Mouse (Mus musculus) inflammation-experienced regulatory T-cells, adult 16 weeks (primary cell): ENCODE measurements around the gene Plcb1. TPM values are rescaled to one million over a fixed set of nuclear protein-coding genes. Genes with fewer than 3 reads are reported as not detected.

Experiments used
- polyA plus RNA-seq: library from polyadenylated mRNA; unstranded; fragments of 100-300 nt; shearing (Covaris generic); gene quantifications from one replicate; pipeline ENCODE4 v1.2.1, GENCODE M21; 2017

Plcb1 gene
- not detected for polyA plus RNA-seq

GRCm38 (mm10) chr2:134785970-134786855, at the start of gene Plcb1:
Gene Plcb1 (plus strand): TSS chr2:134786067.

Other genes starting within 250 kb of the Plcb1 start
- gene Hao1, start 231.7 kb upstream of the Plcb1 start, polyA plus RNA-seq = not detected
- 35.0 TPM for gene Tmx4, start 141.9 kb upstream of the Plcb1 start, polyA plus RNA-seq